Mouse (Mus musculus): ENCODE results near the gene Ikbip.

Ikbip gene

GRCm38 (mm10) chr10:91082550-91083392 lies at the start of gene Ikbip, which contains the start of gene Apaf1:
Ikbip (plus strand) TSS chr10:91082940.
Apaf1 (minus strand) TSS chr10:91082770.
- peak; percentile 90 for DNase-seq (ENCODE audit: extremely low spot score, low read depth, low spot score)

GRCm38 (mm10) chr10:91033942-91034341 lies 48.8 kb upstream of the Ikbip start:
- DNase-seq (ENCODE audit: extremely low spot score, low read depth, low spot score), result peak; percentile 68

GRCm38 (mm10) chr10:91049696-91050095 lies 33.0 kb upstream of the Ikbip start:
- no peak for DNase-seq (ENCODE audit: extremely low spot score, low read depth, low spot score)

GRCm38 (mm10) chr10:91051156-91051555 lies 31.6 kb upstream of the Ikbip start:
- no peak for DNase-seq (ENCODE audit: extremely low spot score, low read depth, low spot score)

- no peak for DNase-seq (ENCODE audit: extremely low spot score, low read depth, low spot score)
Observed at GRCm38 (mm10) chr10:91052734-91053133, 30.0 kb upstream of the Ikbip start.

- no peak for DNase-seq (ENCODE audit: extremely low spot score, low read depth, low spot score)
Observed at GRCm38 (mm10) chr10:91060742-91061141, 22.0 kb upstream of the Ikbip start.

GRCm38 (mm10) chr10:91062355-91062754 lies 20.4 kb upstream of the Ikbip start:
- no peak for DNase-seq (ENCODE audit: extremely low spot score, low read depth, low spot score)

GRCm38 (mm10) chr10:91071768-91072167 lies 11.0 kb upstream of the Ikbip start:
- no peak for DNase-seq (ENCODE audit: extremely low spot score, low read depth, low spot score)

GRCm38 (mm10) chr10:91073345-91073744 lies 9.4 kb upstream of the Ikbip start:
- no peak for DNase-seq (ENCODE audit: extremely low spot score, low read depth, low spot score)

GRCm38 (mm10) chr10:91076667-91077066 lies 6.1 kb upstream of the Ikbip start:
- no peak for DNase-seq (ENCODE audit: extremely low spot score, low read depth, low spot score)

GRCm38 (mm10) chr10:91080540-91080939 lies 2.2 kb upstream of the Ikbip start:
- DNase-seq (ENCODE audit: extremely low spot score, low read depth, low spot score), result no peak

GRCm38 (mm10) chr10:91081959-91082507 lies 707 bp upstream of the Ikbip start:
- no peak for DNase-seq (ENCODE audit: extremely low spot score, low read depth, low spot score)

GRCm38 (mm10) chr10:91083393-91083927 lies 720 bp downstream of the Ikbip start:
- DNase-seq (ENCODE audit: extremely low spot score, low read depth, low spot score), result no peak

GRCm38 (mm10) chr10:91092812-91093211 lies 10.1 kb downstream of the Ikbip start:
- DNase-seq (ENCODE audit: extremely low spot score, low read depth, low spot score), result no peak

GRCm38 (mm10) chr10:91094251-91095104 lies 11.7 kb downstream of the Ikbip start:
- no peak for DNase-seq (ENCODE audit: extremely low spot score, low read depth, low spot score)

GRCm38 (mm10) chr10:91098056-91098455 lies 15.3 kb downstream of the Ikbip start:
- DNase-seq (ENCODE audit: extremely low spot score, low read depth, low spot score), result no peak

- no peak for DNase-seq (ENCODE audit: extremely low spot score, low read depth, low spot score)
Observed at GRCm38 (mm10) chr10:91100101-91100500, 17.4 kb downstream of the Ikbip start.

GRCm38 (mm10) chr10:91101936-91102335 lies 19.2 kb downstream of the Ikbip start:
- DNase-seq (ENCODE audit: extremely low spot score, low read depth, low spot score), result no peak

GRCm38 (mm10) chr10:91102799-91103590 lies 20.3 kb downstream of the Ikbip start:
- DNase-seq (ENCODE audit: extremely low spot score, low read depth, low spot score), result no peak

GRCm38 (mm10) chr10:91105981-91106380 lies 23.2 kb downstream of the Ikbip start:
- no peak for DNase-seq (ENCODE audit: extremely low spot score, low read depth, low spot score)
